Mouse (Mus musculus): ENCODE results near the gene Acsf3.

Acsf3 gene

GRCm38 (mm10) chr8:122810376-122810775 is 35.1 kb downstream of the Acsf3 start:
- DNase-seq (ENCODE audit: low spot score in 2 of 2): no peak

DNA sequence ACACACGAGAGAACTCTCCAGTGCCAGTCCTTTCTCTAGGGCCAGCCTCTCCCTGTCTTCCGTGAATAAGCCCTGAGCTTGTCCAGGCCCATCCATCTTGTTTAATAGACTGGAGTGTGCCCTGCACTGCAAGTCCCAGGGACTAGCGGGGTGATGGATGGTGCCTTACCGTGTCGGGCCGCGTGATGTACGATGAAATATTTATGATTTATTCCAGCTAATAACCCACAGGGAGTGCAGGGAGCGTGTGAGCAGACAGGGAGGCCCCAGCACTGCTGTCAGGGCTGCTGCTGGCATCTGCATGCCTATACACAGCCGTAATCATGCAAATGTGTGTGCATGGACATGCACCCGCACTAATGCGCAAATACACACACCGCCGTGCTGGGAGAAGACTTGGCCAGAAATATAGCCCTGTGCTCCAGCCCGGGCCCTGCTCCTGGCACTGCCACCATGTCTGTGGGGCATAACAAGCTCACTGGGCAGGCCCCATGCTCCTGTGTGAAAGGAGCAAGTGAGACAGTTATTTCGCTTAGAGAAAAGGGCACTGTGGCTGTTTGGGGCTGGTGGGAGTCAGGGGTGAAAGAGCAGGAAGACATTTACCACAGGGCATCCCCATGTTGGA is 36.7 kb downstream of the Acsf3 start:
- DNase-seq (ENCODE audit: low spot score in 2 of 2): no peak

GRCm38 (mm10) chr8:122812610-122813250 is 37.4 kb downstream of the Acsf3 start:
- DNase-seq (ENCODE audit: low spot score in 2 of 2): no peak

DNA sequence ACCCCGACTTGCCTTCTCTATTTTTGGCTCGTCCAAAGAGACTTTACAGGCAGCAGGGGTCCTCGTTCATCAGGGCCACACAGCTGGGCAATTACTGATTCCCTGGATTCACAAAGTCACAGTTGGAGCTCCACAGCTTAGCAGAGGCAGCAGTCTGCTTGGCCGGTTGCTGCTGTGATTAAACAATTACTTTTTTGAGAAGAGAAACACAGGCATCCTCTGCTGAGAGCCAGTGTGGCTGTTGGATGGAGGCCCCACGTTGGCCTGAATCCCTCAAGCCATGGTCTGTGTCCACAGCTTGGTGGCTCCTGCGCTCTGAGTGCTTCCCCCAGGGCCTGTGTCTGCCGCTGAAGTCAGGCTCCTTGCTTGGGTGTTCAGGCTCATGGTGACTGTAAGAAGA is 39.3 kb downstream of the Acsf3 start:
- no peak for DNase-seq (ENCODE audit: low spot score in 2 of 2)

- DNase-seq (ENCODE audit: low spot score in 2 of 2): no peak
These were observed 41.7 kb downstream of the Acsf3 start for GRCm38 (mm10) chr8:122816965-122817364.

DNA sequence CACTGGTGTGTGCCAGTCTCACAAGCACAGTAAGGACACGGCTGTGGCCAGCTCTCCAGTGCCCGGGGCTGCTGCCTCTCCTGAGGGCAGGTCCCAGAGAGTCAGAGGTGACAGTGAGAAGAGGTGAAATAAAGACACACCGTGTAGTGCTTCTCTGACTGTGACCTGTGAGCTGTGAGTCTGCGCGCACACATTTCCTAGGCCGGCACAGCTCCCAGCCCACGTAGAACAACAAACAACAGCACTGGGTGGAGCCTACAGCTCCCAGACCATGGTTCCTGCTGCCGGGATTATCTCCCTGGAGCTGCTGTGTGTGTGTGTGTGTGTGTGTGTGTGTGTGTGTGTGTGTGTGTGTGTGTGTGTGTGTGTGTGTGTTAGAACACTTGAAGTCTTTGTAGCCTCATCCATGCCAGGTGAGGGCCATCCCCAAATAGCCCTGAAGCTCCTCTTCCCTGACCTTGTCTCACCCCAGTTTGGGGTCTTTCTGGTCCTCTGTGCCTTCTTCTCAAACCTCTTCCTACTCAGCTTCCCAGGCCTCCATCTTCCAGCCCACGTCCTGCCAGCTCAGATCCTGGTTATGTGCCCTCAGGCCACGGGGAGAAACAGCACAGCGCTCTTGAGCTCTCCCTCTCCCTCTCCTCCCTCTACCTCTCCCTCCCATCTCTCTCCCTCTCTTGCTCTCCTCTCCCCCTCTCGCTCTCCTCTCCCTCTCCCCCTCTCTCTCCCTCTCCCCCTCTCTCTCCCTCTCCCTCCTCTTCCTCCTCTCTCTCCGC is 42.6 kb downstream of the Acsf3 start:
- no peak for DNase-seq (ENCODE audit: low spot score in 2 of 2)

DNA sequence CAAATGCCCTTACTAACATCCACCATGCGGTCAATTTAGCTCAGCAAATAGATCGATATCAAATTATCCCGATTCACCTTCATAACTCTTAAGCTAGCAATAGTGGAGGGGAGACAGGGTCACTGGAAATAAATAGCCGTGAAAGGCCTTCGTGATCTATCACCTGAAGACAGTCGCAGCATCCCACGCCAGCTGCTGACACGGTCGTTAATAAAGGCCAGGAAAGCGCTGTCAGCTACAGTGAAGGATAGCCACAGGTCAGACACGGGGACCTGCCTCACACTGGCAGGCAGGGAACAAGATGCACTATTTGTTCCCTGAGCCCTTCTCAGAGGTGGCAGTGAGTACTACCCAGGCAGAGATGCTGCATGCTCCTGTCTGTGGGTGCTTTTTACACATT is 44.5 kb downstream of the Acsf3 start:
- no peak for DNase-seq (ENCODE audit: low spot score in 2 of 2)

DNA sequence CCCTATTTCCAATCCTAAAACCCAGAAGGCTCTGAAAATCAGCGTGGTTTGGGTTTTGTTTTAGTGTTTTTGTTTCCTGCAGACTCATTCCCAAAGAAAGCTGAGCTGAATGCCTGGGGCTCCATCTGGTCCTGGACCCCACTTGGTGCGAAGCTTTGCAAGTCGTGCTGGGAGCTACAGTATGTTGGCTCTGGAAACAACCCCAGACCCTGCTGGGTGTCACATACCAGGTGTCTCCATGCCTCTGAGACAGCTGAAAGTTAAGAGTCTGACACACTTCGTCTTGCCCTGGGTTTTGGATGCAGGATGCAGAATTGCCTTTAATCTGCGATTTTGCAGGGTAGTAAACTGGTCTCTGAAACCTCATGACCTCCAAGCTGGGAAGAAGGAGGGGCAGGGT is 49.3 kb downstream of the Acsf3 start:
- DNase-seq (ENCODE audit: low spot score in 2 of 2): no peak

DNA sequence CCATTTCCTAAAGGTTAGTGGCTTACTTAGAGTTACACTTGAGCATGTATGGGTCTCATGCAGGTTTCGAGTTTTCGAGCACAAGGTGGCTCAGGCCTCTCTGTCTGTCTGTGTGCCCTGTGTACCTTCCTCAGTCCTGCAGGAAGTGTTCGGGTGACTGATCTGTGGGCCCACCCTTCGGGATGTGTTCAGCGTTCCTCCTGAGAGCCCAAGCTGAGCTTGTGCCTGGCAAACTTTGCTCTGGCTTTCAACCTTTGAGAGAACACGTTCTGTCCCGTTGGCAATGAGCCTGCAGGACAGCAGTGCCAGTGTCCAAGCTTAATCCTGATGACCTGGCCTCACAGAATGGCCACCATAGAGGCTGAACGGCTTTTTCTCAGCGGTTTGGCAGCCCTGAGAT is 49.7 kb downstream of the Acsf3 start:
- no peak for DNase-seq (ENCODE audit: low spot score in 2 of 2)

- DNase-seq (ENCODE audit: low spot score in 2 of 2): no peak
These were observed 50.1 kb downstream of the Acsf3 start for GRCm38 (mm10) chr8:122825408-122825807.

GRCm38 (mm10) chr8:122829396-122829795 is 54.1 kb downstream of the Acsf3 start:
- no peak for DNase-seq (ENCODE audit: low spot score in 2 of 2)

GRCm38 (mm10) chr8:122830349-122831061 is 55.2 kb downstream of the Acsf3 start:
- peak; percentile 56 to 95 for DNase-seq (ENCODE audit: low spot score in 2 of 2)

- DNase-seq (ENCODE audit: low spot score in 2 of 2): no peak
These were observed 59.1 kb downstream of the Acsf3 start for GRCm38 (mm10) chr8:122834416-122834815.

- peak in 1 of 2 experiments; percentile 84 for DNase-seq (ENCODE audit: low spot score in 2 of 2)
These were observed 59.7 kb downstream of the Acsf3 start for GRCm38 (mm10) chr8:122834971-122835370.

DNA sequence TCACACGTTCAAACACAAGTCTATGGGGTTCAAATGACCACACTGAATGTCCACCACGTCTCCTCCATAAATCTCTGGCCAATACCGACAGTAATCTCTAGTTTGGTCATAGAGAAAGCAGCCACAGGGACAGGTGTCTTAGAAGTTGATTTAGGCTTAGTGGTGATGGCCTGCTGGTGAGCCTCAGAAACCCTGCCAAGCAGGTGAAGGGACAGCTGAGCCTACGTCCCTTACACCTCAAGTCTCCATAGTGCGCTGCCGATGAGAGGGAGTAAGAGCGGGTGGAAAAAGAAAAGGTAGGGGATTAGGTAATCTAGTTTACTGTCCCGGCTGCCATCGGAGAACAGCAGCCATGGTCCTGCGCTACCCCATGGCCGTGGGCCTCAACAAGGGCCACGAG is 60.9 kb downstream of the Acsf3 start:
- DNase-seq (ENCODE audit: low spot score in 2 of 2): no peak

GRCm38 (mm10) chr8:122836696-122837095 is 61.4 kb downstream of the Acsf3 start:
- DNase-seq (ENCODE audit: low spot score in 2 of 2): no peak

DNA sequence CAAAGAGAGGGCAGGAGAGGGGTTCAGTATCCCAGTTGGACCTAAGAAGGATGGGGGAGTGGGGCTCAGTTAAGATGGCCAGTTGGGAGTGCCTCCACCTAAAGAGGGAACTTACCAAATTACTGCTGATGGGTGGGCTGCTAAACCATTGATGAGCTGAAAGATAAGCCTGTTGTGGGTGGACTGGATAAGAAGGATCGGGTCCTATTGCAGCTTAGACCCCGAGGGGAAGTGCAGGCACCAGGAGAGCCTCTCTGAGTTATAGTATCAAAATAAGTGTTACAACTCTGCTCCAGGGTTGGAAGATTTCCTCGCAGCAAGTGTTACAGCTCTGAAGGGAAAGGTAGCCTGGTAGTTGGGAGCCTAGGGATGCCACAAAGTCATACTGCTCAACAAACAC is 68.9 kb downstream of the Acsf3 start:
- no peak for DNase-seq (ENCODE audit: low spot score in 2 of 2)

DNA sequence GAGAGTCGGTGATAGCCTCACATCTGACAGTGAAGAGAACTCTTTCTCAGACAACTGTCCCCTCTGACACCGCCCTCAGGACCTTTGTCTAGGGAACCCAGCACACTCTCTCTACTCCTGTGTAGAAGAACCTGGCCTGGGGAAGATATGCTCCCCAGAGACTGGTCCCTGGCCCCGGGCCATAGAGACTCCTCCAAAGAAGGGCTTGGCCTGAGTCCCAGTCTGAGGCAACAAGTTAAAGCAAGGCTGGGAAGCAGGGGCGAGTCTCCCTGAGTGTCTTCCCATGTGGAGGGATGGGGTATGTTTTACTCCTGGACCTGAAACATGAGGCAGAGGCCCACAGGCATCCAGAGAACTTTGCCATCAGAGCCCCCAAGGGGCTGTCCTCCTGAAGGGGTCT is 70.4 kb downstream of the Acsf3 start:
- DNase-seq (ENCODE audit: low spot score in 2 of 2): no peak

DNA sequence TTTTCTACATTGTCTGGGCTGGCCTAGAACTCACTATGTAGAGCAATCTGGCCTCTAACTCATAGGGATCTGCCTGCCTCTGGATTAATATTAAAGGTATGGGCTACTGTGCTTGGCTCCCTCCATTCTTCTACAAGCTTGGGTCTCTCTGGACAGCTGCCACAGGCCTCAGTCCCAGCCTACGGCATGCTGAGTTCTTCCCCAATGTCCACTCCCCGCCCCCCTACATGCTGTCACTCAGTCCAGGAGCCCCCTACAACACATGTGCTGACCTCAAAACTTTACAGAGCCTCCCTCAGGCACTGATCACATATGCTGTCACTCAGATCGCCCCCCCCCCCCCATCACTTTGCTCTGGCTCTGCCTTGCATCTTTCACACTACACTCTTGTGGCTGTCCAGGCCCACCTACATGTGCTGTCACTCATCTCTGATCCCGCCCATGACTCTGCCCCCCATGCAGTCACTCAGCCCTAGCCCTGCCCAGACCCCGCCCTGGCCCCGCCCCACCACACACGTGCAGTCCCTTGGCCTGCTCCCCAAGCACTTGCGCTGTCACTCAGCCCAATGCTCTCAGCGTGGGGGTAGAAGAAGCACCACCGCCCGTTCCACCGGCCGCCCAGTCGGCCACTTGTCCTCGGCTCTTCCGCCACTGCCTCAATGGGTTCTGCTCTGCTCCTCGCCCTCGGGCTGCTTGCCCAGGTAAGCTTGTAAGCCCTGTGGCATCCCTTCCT is 72.7 kb downstream of the Acsf3 start, which contains the start of gene Cdh15:
Gene Cdh15, plus strand, starts transcription at position 138 of the 733 bp plus-strand sequence.
- DNase-seq (ENCODE audit: low spot score in 2 of 2): no peak

- no peak for DNase-seq (ENCODE audit: low spot score in 2 of 2)
These were observed 74.0 kb downstream of the Acsf3 start for GRCm38 (mm10) chr8:122849152-122849910.
